Mouse (Mus musculus) embryonic facial prominence, embryonic 11.5 days (tissue): ENCODE measurements around the gene Itih5. TPM values are rescaled to one million over a fixed set of nuclear protein-coding genes. Genes with fewer than 3 reads are reported as not detected.
A peak's percentile ranks its signal among the peaks of the same experiment; 100 is the strongest.

Experiments
- ATAC-seq: fragments of 200-750 bp; cut with Nextera tagmentation; replicated peaks from 2 replicates; pipeline ENCODE4 v1.8.0; 2017; ENCODE audit warnings: low read depth; ENCODE audit not compliant: insufficient number of reproducible peaks, low FRiP score, low TSS enrichment
- DNase-seq: peaks from one replicate; pipeline ENCODE4 v3.0.0-alpha.2; 2015; ENCODE audit warnings: low spot score
- H3K27ac ChIP-seq: fragments of 300-500 bp; sonication (generic); replicated peaks from 2 replicates; pipeline ENCODE4 v1.5.1; 2014; ENCODE audit warnings: mild to moderate bottlenecking, low read depth, low read length, control low read depth
- H3K27me3 ChIP-seq: fragments of 300-500 bp; sonication (generic); 2 replicates; pipeline ENCODE4 v1.6.1; 2014; ENCODE audit warnings: mild to moderate bottlenecking, low read length, moderate library complexity, mixed read lengths; ENCODE audit not compliant: control insufficient read depth, insufficient read depth
- H3K36me3 ChIP-seq: fragments of 300-500 bp; sonication (generic); replicated peaks from 2 replicates; pipeline ENCODE4 v1.6.1; 2014; ENCODE audit warnings: low read depth, mild to moderate bottlenecking, low read length, moderate library complexity, mixed read lengths; ENCODE audit not compliant: control insufficient read depth, insufficient read depth
- H3K4me1 ChIP-seq: fragments of 300-500 bp; sonication (generic); 2 replicates; pipeline ENCODE4 v1.6.1; 2014; ENCODE audit warnings: low read length, mixed read lengths; ENCODE audit not compliant: control insufficient read depth, insufficient read depth
- H3K4me2 ChIP-seq: fragments of 300-500 bp; sonication (generic); 2 replicates; pipeline ENCODE4 v1.6.1; 2014; ENCODE audit warnings: low read depth, mild to moderate bottlenecking, control low read depth, low read length, moderate library complexity
- H3K4me3 ChIP-seq: fragments of 300-500 bp; sonication (generic); 2 replicates; pipeline ENCODE4 v1.5.1; 2014; ENCODE audit warnings: low read depth, low read length, control low read depth
- H3K9ac ChIP-seq: fragments of 300-500 bp; sonication (generic); replicated peaks from 2 replicates; pipeline ENCODE4 v1.6.1; 2014; ENCODE audit warnings: mild to moderate bottlenecking, control low read depth, low read length
- H3K9me3 ChIP-seq: fragments of 300-500 bp; sonication (generic); replicated peaks from 2 replicates; pipeline ENCODE4 v1.6.1; 2016; ENCODE audit warnings: mild to moderate bottlenecking, low read length, inconsistent platforms, mixed read lengths; ENCODE audit not compliant: control insufficient read depth
- WGBS: fragments of 180-500 bp; shearing (Covaris S2); extraction: QIAGEN DNeasy Blood & Tissue Kit; methylation state at CpG from one replicate; pipeline ENCODE4 v1.1.7; 2014; 5-methylcytosine and 5-hydroxymethylcytosine counted together
- polyA plus RNA-seq: library from polyadenylated mRNA; unstranded; fragments of >200 nt; fragmentation: Nextera tagmentation; extraction: Ambion mirVana; gene quantifications from 2 replicates; pipeline ENCODE4 v1.2.1, GENCODE M21; 2014

Itih5 gene
- polyA plus RNA-seq, 1 experiment from 2014 or later = 3.9 TPM

DNA sequence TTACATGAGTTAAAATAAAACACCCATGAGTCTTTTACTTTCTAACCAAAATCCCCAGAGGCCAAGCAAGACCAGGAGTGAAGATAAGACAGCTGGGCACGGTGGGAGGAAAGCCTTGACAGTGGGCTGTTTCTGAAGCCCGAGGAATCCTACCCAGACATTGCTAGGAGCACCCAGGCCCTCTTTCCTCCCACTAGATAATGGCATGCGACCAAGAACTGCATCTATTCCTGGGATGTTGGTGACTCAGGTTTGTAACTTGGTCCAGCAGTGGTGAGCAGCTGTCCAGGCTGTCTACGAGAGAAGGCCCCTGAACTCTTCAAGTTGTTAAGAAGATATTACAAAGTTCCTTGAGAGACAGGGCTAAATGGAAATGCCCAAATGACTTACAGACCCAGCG, 112.5 kb downstream of the Itih5 start:
- Histone ChIP-seq H3K4me3 (no peak overlapping the region), H3K9me3 (no peaks in the 10 kb centered on the region), H3K27ac (no peak overlapping the region), H3K27me3 (no peaks in the 10 kb centered on the region), H3K4me1 (no peaks in the 10 kb centered on the region), H3K4me2 (no peak overlapping the region), H3K9ac (no peak overlapping the region), H3K36me3 (no peaks in the 10 kb centered on the region)
- ATAC-seq (no peak), DNase-seq (no peak)
- WGBS = 75% methylated on average over 5 of the region's 5 CpGs

DNA sequence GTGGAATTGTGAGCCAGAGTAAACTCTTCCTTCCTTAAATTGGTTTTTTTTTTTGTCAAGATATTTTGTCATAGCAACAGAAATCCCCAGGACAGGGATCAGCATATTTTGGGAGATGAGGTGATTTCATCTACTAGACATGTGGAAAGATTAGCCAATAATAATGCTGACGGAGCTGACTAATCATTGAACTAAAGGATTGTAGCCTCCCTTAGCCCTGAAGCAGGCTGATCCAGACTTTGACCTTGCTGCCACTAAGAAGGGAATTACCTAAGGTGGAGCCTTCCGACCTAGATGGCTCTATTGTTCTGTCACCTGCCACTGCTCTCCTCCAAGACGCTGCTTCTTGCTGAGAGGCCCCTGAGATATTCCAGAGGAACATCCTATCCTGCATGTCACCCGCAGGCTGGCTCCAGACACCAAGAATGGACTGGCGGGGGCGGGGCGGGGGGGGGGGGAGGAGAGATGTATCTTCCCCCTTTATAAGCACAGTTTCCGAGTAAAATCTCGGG, 119.3 kb downstream of the Itih5 start:
- no peak overlapping the region for H3K9ac ChIP-seq
- no peak overlapping the region for H3K4me3 ChIP-seq
- H3K27me3 ChIP-seq = no peaks in the 10 kb centered on the region
- H3K27ac ChIP-seq = no peak overlapping the region
- 76% methylated on average over 9 of the region's 9 CpGs for WGBS
- ATAC-seq = no peak
- no peak overlapping the region for H3K4me2 ChIP-seq
- no peaks in the 10 kb centered on the region for H3K9me3 ChIP-seq
- no peaks in the 10 kb centered on the region for H3K36me3 ChIP-seq
- DNase-seq = no peak
- no peaks in the 10 kb centered on the region for H3K4me1 ChIP-seq

DNA sequence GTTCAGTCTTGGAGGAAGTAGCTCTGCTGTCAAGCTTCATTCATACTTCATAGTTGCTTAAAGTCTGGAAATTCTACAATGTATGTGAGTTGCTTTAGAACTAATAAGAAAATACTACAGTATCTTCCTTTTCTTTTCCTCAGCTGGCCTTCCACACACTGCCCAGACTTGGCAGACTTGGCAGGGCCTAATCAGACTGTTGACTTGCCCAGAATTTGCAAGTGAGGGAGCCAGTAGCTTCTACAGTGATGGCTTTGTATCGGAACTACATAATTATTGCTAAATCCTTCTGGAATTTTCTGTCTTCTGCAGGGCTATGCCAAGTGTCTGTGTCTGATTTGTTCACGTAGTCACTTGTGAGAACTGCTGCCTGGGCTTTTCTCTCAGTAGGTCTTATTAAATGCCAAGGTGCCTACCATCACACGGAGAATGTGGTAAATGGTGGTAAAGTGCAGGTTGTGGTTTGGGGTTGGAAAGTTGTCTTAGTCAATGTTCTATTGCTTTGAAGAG, 120.2 kb downstream of the Itih5 start:
- WGBS = 91% methylated on average over 3 of the region's 3 CpGs
- Histone ChIP-seq H3K4me3 (no peak overlapping the region), H3K9me3 (no peaks in the 10 kb centered on the region), H3K9ac (no peak overlapping the region), H3K4me2 (no peak overlapping the region), H3K4me1 (no peaks in the 10 kb centered on the region), H3K36me3 (no peaks in the 10 kb centered on the region), H3K27me3 (no peaks in the 10 kb centered on the region), H3K27ac (no peak overlapping the region)
- DNase-seq (no peak), ATAC-seq (no peak)

- no peaks in the 10 kb centered on the region for H3K27me3 ChIP-seq
- ATAC-seq = peak; percentile 90
- DNase-seq = peak; percentile 86
- no peak overlapping the region for H3K9ac ChIP-seq
- H3K9me3 ChIP-seq = no peaks in the 10 kb centered on the region
- H3K36me3 ChIP-seq = no peaks in the 10 kb centered on the region
- H3K4me3 ChIP-seq = no peak overlapping the region
- H3K4me1 ChIP-seq = no peaks in the 10 kb centered on the region
- H3K27ac ChIP-seq = no peak overlapping the region
- WGBS = 43% methylated on average over 2 of the region's 2 CpGs
- no peak overlapping the region for H3K4me2 ChIP-seq
Observed at GRCm38 (mm10) chr2:10276194-10276593, 122.8 kb downstream of the Itih5 start.

GRCm38 (mm10) chr2:10283686-10284085, 130.3 kb downstream of the Itih5 start:
- 31% methylated on average over 5 of the region's 5 CpGs for WGBS
- no peak for DNase-seq
- Histone ChIP-seq H3K27me3 (no peaks in the 10 kb centered on the region), H3K27ac (no peak overlapping the region), H3K4me2 (no peak overlapping the region), H3K9me3 (no peaks in the 10 kb centered on the region), H3K9ac (no peak overlapping the region), H3K4me1 (no peaks in the 10 kb centered on the region), H3K36me3 (no peaks in the 10 kb centered on the region), H3K4me3 (no peak overlapping the region)
- no peak for ATAC-seq

GRCm38 (mm10) chr2:10284636-10285270, 131.4 kb downstream of the Itih5 start:
- Histone ChIP-seq H3K4me2 (no peak overlapping the region), H3K4me3 (no peak overlapping the region), H3K36me3 (no peaks in the 10 kb centered on the region), H3K9me3 (no peaks in the 10 kb centered on the region), H3K27ac (no peak overlapping the region), H3K4me1 (no peaks in the 10 kb centered on the region), H3K27me3 (no peaks in the 10 kb centered on the region), H3K9ac (no peak overlapping the region)
- ATAC-seq (peak; percentile 37; the same call in 1 of the 2 replicates), DNase-seq (peak; percentile 76)
- WGBS = 1% methylated on average over 10 of the region's 10 CpGs

- no peaks in the 10 kb centered on the region for H3K9me3 ChIP-seq
- H3K4me2 ChIP-seq = no peak overlapping the region
- ATAC-seq (no peak; the same call in 1 of the 2 replicates), DNase-seq (no peak)
- H3K9ac ChIP-seq = no peak overlapping the region
- no peaks in the 10 kb centered on the region for H3K27me3 ChIP-seq
- WGBS = 21% methylated on average over 12 of the region's 13 CpGs
- H3K36me3 ChIP-seq = no peaks in the 10 kb centered on the region
- H3K4me1 ChIP-seq = no peaks in the 10 kb centered on the region
- no peak overlapping the region for H3K27ac ChIP-seq
- no peak overlapping the region for H3K4me3 ChIP-seq
Observed at GRCm38 (mm10) chr2:10285975-10286374, 132.6 kb downstream of the Itih5 start.

- no peaks in the 10 kb centered on the region for H3K27me3 ChIP-seq
- H3K4me1 ChIP-seq = no peaks in the 10 kb centered on the region
- DNase-seq = peak; percentile 89
- 19% methylated on average over 12 of the region's 12 CpGs for WGBS
- H3K27ac ChIP-seq = no peak overlapping the region
- no peak for ATAC-seq
- no peak overlapping the region for H3K4me3 ChIP-seq
- no peak overlapping the region for H3K4me2 ChIP-seq
- H3K36me3 ChIP-seq = no peaks in the 10 kb centered on the region
- no peaks in the 10 kb centered on the region for H3K9me3 ChIP-seq
- H3K9ac ChIP-seq = no peak overlapping the region
Observed at GRCm38 (mm10) chr2:10288142-10288831, 134.9 kb downstream of the Itih5 start.
